ENCODE assay signal across 20 mouse cellular contexts in the genomic region with DNA sequence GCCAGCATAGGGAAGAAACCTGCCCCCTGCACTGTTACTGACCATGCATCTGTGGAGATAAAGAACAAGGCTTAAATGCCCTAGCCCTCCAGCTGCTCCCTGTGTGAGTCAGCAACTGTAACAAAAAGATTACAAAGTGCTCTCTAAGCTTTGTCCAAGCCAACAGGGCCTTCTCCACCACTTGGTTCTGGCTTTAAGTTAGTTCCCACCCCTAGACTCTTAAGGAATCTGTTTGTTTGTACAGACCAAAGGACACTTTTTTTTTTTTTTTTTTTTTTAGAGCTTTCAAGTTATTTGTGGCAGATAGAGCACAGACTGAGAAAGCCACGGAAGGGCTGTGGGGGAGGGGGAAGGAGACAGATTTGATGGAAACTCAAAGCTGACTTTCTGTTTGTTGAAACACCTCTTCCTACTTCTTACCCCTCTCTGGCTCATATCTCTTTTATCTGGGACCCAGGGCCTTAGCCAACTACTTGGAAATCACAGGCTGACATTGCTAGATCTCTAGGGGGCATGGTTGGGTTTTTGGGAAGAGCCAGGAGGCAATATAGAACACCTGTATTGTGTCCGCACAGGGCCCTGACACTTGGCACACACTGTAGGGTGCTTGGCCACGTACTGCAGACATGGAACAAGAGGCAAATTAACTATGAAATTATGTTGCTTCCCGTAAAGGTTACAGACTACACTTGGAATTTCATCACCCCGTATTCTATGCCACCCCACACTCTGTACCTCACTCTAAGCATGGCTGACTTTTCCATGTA. TPM values are rescaled to one million over a fixed set of nuclear protein-coding genes. Genes with fewer than 3 reads are reported as not detected.
DNase-seq lines count a peak whose midpoint lies in the region; ATAC-seq and TF ChIP-seq lines count a peak whose summit lies in the region.
"Had no signal": no experiment of that assay in that cellular context is flagged by ENCODE, and none has a peak within 500 bp of the region (broad histone marks: within the 10 kb centered on the region; RNA-seq: fewer than 3 reads in every experiment).

No protein-coding gene starts in this region.

- no peaks in the 10 kb centered on the region for H3K36me3 ChIP-seq in heart, embryonic 10.5 days
- no peaks in the 10 kb centered on the region for H3K36me3 ChIP-seq in midbrain, embryonic 15.5 days (replicated peaks)
- H3K36me3 ChIP-seq: embryonic facial prominence, embryonic 12.5 days; forebrain, embryonic 15.5 days; hindbrain, embryonic 15.5 days; limb, embryonic 13.5 days; neural tube, embryonic 15.5 days had no signal

- intact Hi-C loops in heart, postnatal 36 days (cut with DNase I), result loop anchor here (2.0 kb wide), 1 partner anchor 135 kb away; no protein-coding TSS in a partner anchor

- no peak overlapping the region for H3K4me3 ChIP-seq in heart, embryonic 10.5 days
- no peak overlapping the region for H3K4me3 ChIP-seq in layer of hippocampus, adult 2 months
- no peak overlapping the region for H3K4me3 ChIP-seq in midbrain, embryonic 15.5 days
- H3K4me3 ChIP-seq: embryonic facial prominence, embryonic 12.5 days; forebrain, embryonic 15.5 days; hindbrain, embryonic 15.5 days; limb, embryonic 13.5 days; neural tube, embryonic 15.5 days had no signal

- H3K9me3 ChIP-seq in heart, embryonic 10.5 days, result no peaks in the 10 kb centered on the region
- no peaks in the 10 kb centered on the region for H3K9me3 ChIP-seq in midbrain, embryonic 15.5 days
- H3K9me3 ChIP-seq: embryonic facial prominence, embryonic 12.5 days; forebrain, embryonic 15.5 days; hindbrain, embryonic 15.5 days; limb, embryonic 13.5 days; neural tube, embryonic 15.5 days had no signal

- 66% methylated on average over 5 of the region's 5 CpGs for WGBS in heart, embryonic 10.5 days
- 77% methylated on average over 5 of the region's 5 CpGs for WGBS in midbrain, embryonic 15.5 days

- H3K27ac ChIP-seq in heart, embryonic 10.5 days, result peak overlapping the region; percentile 64
- H3K27ac ChIP-seq in layer of hippocampus, adult 2 months, result peak overlapping the region; percentile 71; the same call in 1 of the 2 replicates
- no peak overlapping the region for H3K27ac ChIP-seq in midbrain, embryonic 15.5 days
- H3K27ac ChIP-seq: forebrain, embryonic 15.5 days; hindbrain, embryonic 15.5 days; neural tube, embryonic 15.5 days had no signal

- no peak overlapping the region for H3K9ac ChIP-seq in midbrain, embryonic 15.5 days
- H3K9ac ChIP-seq: embryonic facial prominence, embryonic 12.5 days; forebrain, embryonic 15.5 days; hindbrain, embryonic 15.5 days; limb, embryonic 13.5 days; neural tube, embryonic 15.5 days had no signal

- H3K4me1 ChIP-seq in heart, embryonic 10.5 days, result peaks cover 33% of the 10 kb centered on the region
- H3K4me1 ChIP-seq in midbrain, embryonic 15.5 days, result peaks cover 7% of the 10 kb centered on the region; the same call in 1 of the 2 replicates

- H3K4me2 ChIP-seq in midbrain, embryonic 15.5 days, result no peak overlapping the region
- H3K4me2 ChIP-seq: embryonic facial prominence, embryonic 12.5 days; forebrain, embryonic 15.5 days; hindbrain, embryonic 15.5 days; limb, embryonic 13.5 days; neural tube, embryonic 15.5 days had no signal

- TF ChIP-seq CTCF in layer of hippocampus, adult 2 months (conservative IDR thresholded peaks at IDR 0.05), result no peak

- ATAC-seq in midbrain, embryonic 15.5 days (replicated peaks), result no peak
- ATAC-seq: forebrain, embryonic 15.5 days had no signal

- DNase-seq in heart, embryonic 10.5 days (ENCODE audit: low spot score), result peak; percentile 62
- no peak for DNase-seq in heart, postnatal 36 days
- DNase-seq in layer of hippocampus, adult 2 months (ENCODE audit: low spot score in 2 of 2), result no peak
- DNase-seq in layer of hippocampus, postnatal 36 days, result no peak
- DNase-seq in NIH3T3 (ENCODE audit: low read depth), result peak; percentile 45
- peak; percentile 67 for DNase-seq in lung, postnatal 10 days
- no peak for DNase-seq in embryo, embryonic 10.5 days (ENCODE audit: low spot score)
- DNase-seq: adrenal gland, adult 8-10 months; B cell, adult 2 months; cerebellum, postnatal 14 days; gastrocnemius, postnatal 36 days; kidney, postnatal 10 days; right cerebral cortex, adult 18-20 months had no signal

- H3K27me3 ChIP-seq in heart, embryonic 10.5 days (ENCODE audit: insufficient read depth, poor library complexity, severe bottlenecking), result no peaks in the 10 kb centered on the region
- no peaks in the 10 kb centered on the region for H3K27me3 ChIP-seq in midbrain, embryonic 15.5 days (replicated peaks)
- H3K27me3 ChIP-seq: embryonic facial prominence, embryonic 12.5 days; forebrain, embryonic 15.5 days; hindbrain, embryonic 15.5 days; limb, embryonic 13.5 days; neural tube, embryonic 15.5 days had no signal

RNA-seq across cellular contexts. Expression of a gene that starts 44.9 kb away (rescaled TPM):
- 0.31 TPM in 1 of 2 replicates, not detected in the other for polyA plus RNA-seq in heart, embryonic 10.5 days (2016; fragmentation: Nextera tagmentation; extraction: Ambion mirVana)
- not detected for total RNA-seq in heart, postnatal 36 days (2021)
- not detected for total RNA-seq in layer of hippocampus, adult 2 months (2021)
- total RNA-seq in layer of hippocampus, postnatal 36 days (2021), result under 1 TPM in 1 of 2 experiments, not detected in 1; 0.56 TPM
- not detected in 2 replicates for polyA plus RNA-seq in midbrain, embryonic 15.5 days (2015; fragmentation: Nextera tagmentation; extraction: Ambion mirVana)
- total RNA-seq: gastrocnemius, postnatal 36 days; megakaryocyte, adult 5-6 weeks had no signal
- polyA plus RNA-seq: forebrain, embryonic 15.5 days; hindbrain, embryonic 15.5 days; neural tube, embryonic 15.5 days had no signal

Comparison
In these comparisons a context has a peak if more than half of its experiments do, and no peak if none do; other contexts are left out.
1. DNase-seq: peak in heart, embryonic 10.5 days (single experiment), NIH3T3 (single experiment) and lung, postnatal 10 days (single experiment); none in heart, postnatal 36 days (0 of 2), layer of hippocampus, adult 2 months (0 of 2), layer of hippocampus, postnatal 36 days (0 of 2) and embryo, embryonic 10.5 days (single experiment).